Mouse (Mus musculus): ENCODE results near the gene Hoxd10.

The Hoxd10 gene

GRCm38 (mm10) chr2:74695813-74696430 is 4.2 kb downstream of the Hoxd10 start:
- no peak for DNase-seq (ENCODE audit: low spot score in 2 of 2)

GRCm38 (mm10) chr2:74696442-74697335 is 5.0 kb downstream of the Hoxd10 start:
- no peak for DNase-seq (ENCODE audit: low spot score in 2 of 2)

- no peak for DNase-seq (ENCODE audit: low spot score in 2 of 2)
These were observed 5.9 kb downstream of the Hoxd10 start, which contains the start of gene Hoxd9 for GRCm38 (mm10) chr2:74697567-74698121. Gene Hoxd9, plus strand, starts transcription at chr2:74697727.

- no peak for DNase-seq (ENCODE audit: low spot score in 2 of 2)
These were observed 6.7 kb downstream of the Hoxd10 start for GRCm38 (mm10) chr2:74698201-74699052.

GRCm38 (mm10) chr2:74699053-74699430 is 7.3 kb downstream of the Hoxd10 start:
- DNase-seq (ENCODE audit: low spot score in 2 of 2) = no peak

- DNase-seq (ENCODE audit: low spot score in 2 of 2) = no peak
These were observed 8.2 kb downstream of the Hoxd10 start for GRCm38 (mm10) chr2:74699664-74700545.

GRCm38 (mm10) chr2:74700546-74701112 is 8.9 kb downstream of the Hoxd10 start:
- DNase-seq (ENCODE audit: low spot score in 2 of 2) = no peak

- peak in 1 of 2 experiments; percentile 40 for DNase-seq (ENCODE audit: low spot score in 2 of 2)
These were observed 10.5 kb downstream of the Hoxd10 start for GRCm38 (mm10) chr2:74701949-74702819.

GRCm38 (mm10) chr2:74702820-74703219 is 11.1 kb downstream of the Hoxd10 start:
- DNase-seq (ENCODE audit: low spot score in 2 of 2) = no peak

GRCm38 (mm10) chr2:74703317-74703716 is 11.6 kb downstream of the Hoxd10 start:
- no peak for DNase-seq (ENCODE audit: low spot score in 2 of 2)

GRCm38 (mm10) chr2:74703720-74704392 is 12.1 kb downstream of the Hoxd10 start:
- DNase-seq (ENCODE audit: low spot score in 2 of 2) = no peak

- DNase-seq (ENCODE audit: low spot score in 2 of 2) = no peak
These were observed 12.8 kb downstream of the Hoxd10 start, which contains the start of gene Hoxd8 for GRCm38 (mm10) chr2:74704393-74704998. Gene Hoxd8, plus strand, starts transcription at chr2:74704615.

- no peak for DNase-seq (ENCODE audit: low spot score in 2 of 2)
These were observed 13.3 kb downstream of the Hoxd10 start for GRCm38 (mm10) chr2:74704999-74705466.

- no peak for DNase-seq (ENCODE audit: low spot score in 2 of 2)
These were observed 13.9 kb downstream of the Hoxd10 start for GRCm38 (mm10) chr2:74705467-74706089.

GRCm38 (mm10) chr2:74706393-74706960 is 14.8 kb downstream of the Hoxd10 start:
- no peak for DNase-seq (ENCODE audit: low spot score in 2 of 2)

GRCm38 (mm10) chr2:74707599-74707998 is 15.9 kb downstream of the Hoxd10 start:
- DNase-seq (ENCODE audit: low spot score in 2 of 2) = no peak

GRCm38 (mm10) chr2:74708676-74709075 is 17.0 kb downstream of the Hoxd10 start:
- DNase-seq (ENCODE audit: low spot score in 2 of 2) = no peak
